Mouse (Mus musculus) lung, postnatal 0 days (tissue): Measurements from ENCODE around the gene Ppp1r3e.

Experiments used
- CTCF ChIP-seq: IDR thresholded peaks from 2 replicates; pipeline ENCODE4 v1.5.1; 2016; ENCODE audit warnings: antibody characterized with exemption, mild to moderate bottlenecking
- EP300 ChIP-seq: IDR thresholded peaks from 2 replicates; pipeline ENCODE4 v1.6.1; 2016; ENCODE audit warnings: antibody characterized with exemption, mild to moderate bottlenecking, control low read depth

DNA sequence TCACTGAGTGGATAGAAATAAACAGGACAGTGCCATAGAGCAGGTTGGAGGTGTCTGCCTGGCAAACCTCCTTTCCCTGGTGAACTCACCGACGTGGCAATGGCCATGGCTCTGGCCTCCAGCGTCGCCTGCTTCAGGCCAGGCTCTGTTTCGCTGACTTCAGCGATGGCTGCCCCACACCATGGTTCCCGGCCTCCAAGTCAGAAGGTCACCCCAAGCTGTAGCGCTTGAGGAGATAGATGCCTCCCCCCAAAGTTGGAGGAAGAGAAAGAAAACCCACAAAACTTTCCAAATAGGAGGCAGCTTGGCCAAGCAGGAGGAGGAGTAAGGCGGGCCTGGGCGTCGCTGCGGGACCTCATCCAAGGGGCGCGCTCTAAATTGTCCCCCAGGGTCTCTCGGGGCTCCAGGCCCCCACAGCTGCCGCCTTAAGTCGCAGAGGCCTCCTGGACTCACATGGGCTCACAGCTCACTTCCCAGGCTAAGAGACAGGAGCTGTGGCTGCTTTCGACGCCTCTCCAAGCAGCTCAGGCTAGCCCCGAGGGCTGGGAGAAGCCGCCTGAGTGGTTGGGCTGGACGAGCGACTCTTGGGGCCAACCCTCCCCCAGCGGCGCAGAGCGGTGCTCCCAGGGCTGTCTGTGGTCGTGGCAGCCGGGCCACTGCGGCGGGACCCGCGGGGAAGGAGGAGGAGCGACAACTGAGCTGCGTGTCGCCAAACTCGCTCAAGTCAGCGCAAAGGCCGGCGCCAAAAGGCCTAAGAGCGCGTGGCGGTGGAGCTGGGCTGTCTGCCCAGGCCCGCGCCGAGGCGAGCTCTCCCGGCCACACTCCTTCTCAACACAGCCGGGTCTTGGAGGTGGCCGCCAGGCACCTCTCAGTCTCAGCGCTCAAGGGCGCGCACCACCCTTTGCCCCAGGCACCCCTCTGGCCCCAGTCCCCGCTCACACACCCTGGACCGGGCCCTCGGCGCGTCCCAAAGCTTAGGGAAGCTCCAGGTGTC lies 48.3 kb upstream of the Ppp1r3e start, which contains the start of gene Efs:
- TF ChIP-seq EP300 (no peak), CTCF (no peak)
